Mouse (Mus musculus) forebrain, embryonic 12.5 days (tissue): ENCODE data around the gene Sppl2b. TPM values are rescaled to one million over a fixed set of nuclear protein-coding genes. Genes with fewer than 3 reads are reported as not detected.
"Not testable (repeated sequence)": the region's sequence is repeated elsewhere in the genome, so short reads cannot be mapped to it uniquely, and the experiment has no call there.

Experiments
- ATAC-seq: fragments of 200-750 bp; cut with Nextera tagmentation; 2 replicates; pipeline ENCODE4 v1.8.0; 2017; ENCODE audit warnings: moderate TSS enrichment; ENCODE audit not compliant: low FRiP score
- H3K27ac ChIP-seq: fragments of 300-500 bp; sonication (generic); 2 replicates; pipeline ENCODE4 v1.5.1; 2016; ENCODE audit warnings: mild to moderate bottlenecking
- H3K27me3 ChIP-seq: fragments of 300-500 bp; sonication (generic); 2 replicates; pipeline ENCODE4 v1.6.1; 2016; ENCODE audit warnings: mild to moderate bottlenecking
- H3K36me3 ChIP-seq: fragments of 300-500 bp; sonication (generic); replicated peaks from 2 replicates; pipeline ENCODE4 v1.6.1; 2016; ENCODE audit warnings: mild to moderate bottlenecking
- H3K4me1 ChIP-seq: fragments of 300-500 bp; sonication (generic); 2 replicates; pipeline ENCODE4 v1.6.1; 2016
- H3K4me2 ChIP-seq: fragments of 300-500 bp; sonication (generic); 2 replicates; pipeline ENCODE4 v1.6.1; 2016; ENCODE audit warnings: mild to moderate bottlenecking, moderate library complexity
- H3K4me3 ChIP-seq: fragments of 300-500 bp; sonication (generic); replicated peaks from 2 replicates; pipeline ENCODE4 v1.5.1; 2016; ENCODE audit warnings: mild to moderate bottlenecking
- H3K9ac ChIP-seq: fragments of 300-500 bp; sonication (generic); 2 replicates; pipeline ENCODE4 v1.6.1; 2016; ENCODE audit warnings: mild to moderate bottlenecking
- H3K9me3 ChIP-seq: fragments of 300-500 bp; sonication (generic); 2 replicates; pipeline ENCODE4 v1.6.1; 2016
- WGBS: fragments of 180-500 bp; shearing (Covaris S2); methylation state at CpG from one replicate; pipeline ENCODE4 v1.1.7; 2016; 5-methylcytosine and 5-hydroxymethylcytosine counted together
- polyA plus RNA-seq: library from polyadenylated mRNA; unstranded; fragments of >200 nt; fragmentation: Nextera tagmentation; extraction: Ambion mirVana; gene quantifications from 2 replicates; pipeline ENCODE4 v1.2.1, GENCODE M21; 2016

Gene Sppl2b
- polyA plus RNA-seq, 1 experiment from 2014 or later: 43.3 TPM

- H3K36me3 ChIP-seq: peaks cover 18% of the 10 kb centered on the region
- H3K4me2 ChIP-seq: peak overlapping the region; percentile 99
- H3K9me3 ChIP-seq: no peaks in the 10 kb centered on the region
- H3K27ac ChIP-seq: peak overlapping the region; percentile 94
- H3K9ac ChIP-seq: peak overlapping the region; percentile 94
- H3K4me1 ChIP-seq: peaks cover 45% of the 10 kb centered on the region
- no peak for ATAC-seq
- 8% methylated on average over 29 of the region's 29 CpGs for WGBS
- no peaks in the 10 kb centered on the region for H3K27me3 ChIP-seq
- H3K4me3 ChIP-seq: peak overlapping the region; percentile 85
Measured at GRCm38 (mm10) chr10:80827063-80827869, 27.8 kb upstream of the Sppl2b start.

- H3K27me3 ChIP-seq: no peaks in the 10 kb centered on the region
- no peak overlapping the region for H3K27ac ChIP-seq
- peak overlapping the region; percentile 94 for H3K9ac ChIP-seq
- H3K4me1 ChIP-seq: peaks cover 51% of the 10 kb centered on the region
- peak overlapping the region; percentile 85 for H3K4me3 ChIP-seq
- no peak for ATAC-seq
- peak overlapping the region; percentile 99 for H3K4me2 ChIP-seq
- H3K36me3 ChIP-seq: peaks cover 18% of the 10 kb centered on the region
- 83% methylated on average over 10 of the region's 10 CpGs for whole genome bisulfite sequencing
- H3K9me3 ChIP-seq: no peaks in the 10 kb centered on the region
Measured at GRCm38 (mm10) chr10:80827870-80828420, 27.1 kb upstream of the Sppl2b start.

GRCm38 (mm10) chr10:80828587-80828986 lies 26.5 kb upstream of the Sppl2b start:
- WGBS: 84% methylated on average over 9 of the region's 9 CpGs
- peaks cover 52% of the 10 kb centered on the region for H3K4me1 ChIP-seq
- not testable (repeated sequence) for H3K27ac ChIP-seq, H3K27me3 ChIP-seq, H3K9me3 ChIP-seq, ATAC-seq, H3K9ac ChIP-seq
- H3K4me2 ChIP-seq: peak overlapping the region; percentile 99
- peaks cover 18% of the 10 kb centered on the region for H3K36me3 ChIP-seq
- H3K4me3 ChIP-seq: peak overlapping the region; percentile 85; the same call in 1 of the 2 replicates

GRCm38 (mm10) chr10:80829359-80830278 lies 25.5 kb upstream of the Sppl2b start:
- peaks cover 15% of the 10 kb centered on the region for H3K27me3 ChIP-seq
- no peak overlapping the region for H3K27ac ChIP-seq
- H3K4me2 ChIP-seq: no peak overlapping the region
- H3K9ac ChIP-seq: no peak overlapping the region
- no peak for ATAC-seq
- no peaks in the 10 kb centered on the region for H3K9me3 ChIP-seq
- H3K36me3 ChIP-seq: peaks cover 18% of the 10 kb centered on the region
- no peak overlapping the region for H3K4me3 ChIP-seq
- 75% methylated on average over 1 of the region's 1 CpGs for WGBS
- H3K4me1 ChIP-seq: peaks cover 52% of the 10 kb centered on the region

GRCm38 (mm10) chr10:80831136-80831535 lies 23.9 kb upstream of the Sppl2b start:
- peaks cover 50% of the 10 kb centered on the region for H3K4me1 ChIP-seq
- H3K4me2 ChIP-seq: peak overlapping the region; percentile 29; the same call in 1 of the 2 replicates
- 0 out of 2 replicates have a peak overlapping the region, but pooled peaks have one; percentile 27 for H3K27ac ChIP-seq

GRCm38 (mm10) chr10:80832818-80833217 lies 22.3 kb upstream of the Sppl2b start:
- Histone ChIP-seq H3K9me3 (no peaks in the 10 kb centered on the region), H3K4me3 (no peak overlapping the region), H3K4me1 (peaks cover 47% of the 10 kb centered on the region), H3K9ac (no peak overlapping the region), H3K4me2 (no peak overlapping the region), H3K36me3 (peaks cover 18% of the 10 kb centered on the region), H3K27ac (no peak overlapping the region), H3K27me3 (peaks cover 46% of the 10 kb centered on the region)
- WGBS: 48% methylated on average over 7 of the region's 7 CpGs
- no peak for ATAC-seq

More at GRCm38 (mm10) chr10:80831136-80831535, 23.9 kb upstream of the Sppl2b start:
- H3K36me3 ChIP-seq: peaks cover 18% of the 10 kb centered on the region
- no peak for ATAC-seq
- no peak overlapping the region for H3K9ac ChIP-seq
- H3K9me3 ChIP-seq: no peaks in the 10 kb centered on the region
- peaks cover 30% of the 10 kb centered on the region for H3K27me3 ChIP-seq
- 0% methylated on average over 9 of the region's 9 CpGs for WGBS
- H3K4me3 ChIP-seq: no peak overlapping the region; the same call in 1 of the 2 replicates

GRCm38 (mm10) chr10:80835617-80836016 lies 19.5 kb upstream of the Sppl2b start:
- Histone ChIP-seq H3K4me3 (no peak overlapping the region), H3K4me2 (no peak overlapping the region), H3K36me3 (no peaks in the 10 kb centered on the region), H3K4me1 (peaks cover 26% of the 10 kb centered on the region), H3K9me3 (no peaks in the 10 kb centered on the region), H3K27me3 (peaks cover 48% of the 10 kb centered on the region), H3K9ac (no peak overlapping the region), H3K27ac (no peak overlapping the region)
- 65% methylated on average over 30 of the region's 30 CpGs for WGBS
- ATAC-seq: no peak

- ATAC-seq: no peak
- no peak overlapping the region for H3K4me3 ChIP-seq
- no peak overlapping the region for H3K27ac ChIP-seq
- WGBS: 52% methylated on average over 7 of the region's 7 CpGs
- no peaks in the 10 kb centered on the region for H3K9me3 ChIP-seq
- peaks cover 15% of the 10 kb centered on the region for H3K4me1 ChIP-seq
- H3K9ac ChIP-seq: no peak overlapping the region
- H3K4me2 ChIP-seq: no peak overlapping the region
- no peaks in the 10 kb centered on the region for H3K36me3 ChIP-seq
- peaks cover 62% of the 10 kb centered on the region for H3K27me3 ChIP-seq
Measured at GRCm38 (mm10) chr10:80836949-80837379, 18.1 kb upstream of the Sppl2b start.

- Histone ChIP-seq H3K4me2 (no peak overlapping the region), H3K27ac (no peak overlapping the region), H3K4me3 (no peak overlapping the region), H3K9me3 (no peaks in the 10 kb centered on the region), H3K4me1 (peaks cover 10% of the 10 kb centered on the region), H3K36me3 (no peaks in the 10 kb centered on the region), H3K27me3 (peaks cover 70% of the 10 kb centered on the region), H3K9ac (no peak overlapping the region)
- ATAC-seq: no peak
- WGBS: 12% methylated on average over 2 of the region's 2 CpGs
Measured at GRCm38 (mm10) chr10:80837827-80838226, 17.2 kb upstream of the Sppl2b start.

- no peak overlapping the region for H3K27ac ChIP-seq
- H3K4me2 ChIP-seq: no peak overlapping the region
- no peak overlapping the region for H3K4me3 ChIP-seq
- peaks cover 10% of the 10 kb centered on the region for H3K4me1 ChIP-seq
- H3K9me3 ChIP-seq: no peaks in the 10 kb centered on the region
- no peak for ATAC-seq
- H3K36me3 ChIP-seq: no peaks in the 10 kb centered on the region
- no peak overlapping the region for H3K9ac ChIP-seq
- peaks cover 73% of the 10 kb centered on the region for H3K27me3 ChIP-seq
- 63% methylated on average over 2 of the region's 2 CpGs for WGBS
Measured at GRCm38 (mm10) chr10:80838346-80838912, 16.6 kb upstream of the Sppl2b start.

GRCm38 (mm10) chr10:80839848-80840247 lies 15.2 kb upstream of the Sppl2b start:
- Histone ChIP-seq H3K27ac (no peak overlapping the region), H3K27me3 (peaks cover 73% of the 10 kb centered on the region), H3K36me3 (no peaks in the 10 kb centered on the region), H3K9ac (no peak overlapping the region), H3K9me3 (no peaks in the 10 kb centered on the region), H3K4me1 (peaks cover 19% of the 10 kb centered on the region), H3K4me3 (no peak overlapping the region), H3K4me2 (no peak overlapping the region)
- WGBS: 68% methylated on average over 6 of the region's 6 CpGs
- ATAC-seq: no peak

- 71% methylated on average over 2 of the region's 2 CpGs for WGBS
- H3K36me3 ChIP-seq: no peaks in the 10 kb centered on the region
- H3K27me3 ChIP-seq: peaks cover 68% of the 10 kb centered on the region
- no peak overlapping the region for H3K27ac ChIP-seq
- no peaks in the 10 kb centered on the region for H3K9me3 ChIP-seq
- H3K4me3 ChIP-seq: no peak overlapping the region
- no peak overlapping the region for H3K9ac ChIP-seq
- peaks cover 16% of the 10 kb centered on the region for H3K4me1 ChIP-seq
- H3K4me2 ChIP-seq: no peak overlapping the region
- ATAC-seq: no peak
Measured at GRCm38 (mm10) chr10:80841685-80842084, 13.4 kb upstream of the Sppl2b start.
